Mouse (Mus musculus) embryo, embryonic 11.5 days (tissue): ENCODE measurements around the gene Pik3r6.

Experiments used
- DNase-seq: peaks from one replicate; pipeline ENCODE4 v3.0.0-alpha.2; 2012; ENCODE audit warnings: low read depth, low spot score

Pik3r6 gene

GRCm38 (mm10) chr11:68502902-68503629, at the start of gene Pik3r6:
Gene Pik3r6 (plus strand): TSS chr11:68503019.
- no peak for DNase-seq

- DNase-seq, result no peak
These were observed 49.5 kb upstream of the Pik3r6 start for GRCm38 (mm10) chr11:68453301-68453700.

DNA sequence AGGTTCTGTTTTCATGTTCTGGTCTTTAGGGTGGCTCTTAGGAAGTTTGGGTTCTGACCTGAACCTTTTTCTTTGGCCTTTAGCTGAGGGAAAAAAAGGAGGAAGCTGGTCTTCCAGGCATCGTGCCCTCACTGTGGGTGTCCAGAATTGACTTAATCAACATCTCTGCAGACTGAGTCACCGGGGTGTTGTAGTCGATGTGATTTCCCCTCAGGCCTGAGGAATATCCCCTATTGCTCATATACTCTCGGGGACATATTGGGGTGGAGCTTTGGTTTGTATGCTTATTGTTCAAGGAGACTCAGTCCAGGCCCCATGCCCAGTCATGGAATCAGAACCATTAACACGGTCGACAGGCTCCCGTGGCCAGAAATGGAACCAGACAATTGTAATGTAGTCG, 44.7 kb upstream of the Pik3r6 start:
- DNase-seq, result no peak

- DNase-seq, result no peak
These were observed 43.8 kb upstream of the Pik3r6 start for GRCm38 (mm10) chr11:68459021-68459420.

DNA sequence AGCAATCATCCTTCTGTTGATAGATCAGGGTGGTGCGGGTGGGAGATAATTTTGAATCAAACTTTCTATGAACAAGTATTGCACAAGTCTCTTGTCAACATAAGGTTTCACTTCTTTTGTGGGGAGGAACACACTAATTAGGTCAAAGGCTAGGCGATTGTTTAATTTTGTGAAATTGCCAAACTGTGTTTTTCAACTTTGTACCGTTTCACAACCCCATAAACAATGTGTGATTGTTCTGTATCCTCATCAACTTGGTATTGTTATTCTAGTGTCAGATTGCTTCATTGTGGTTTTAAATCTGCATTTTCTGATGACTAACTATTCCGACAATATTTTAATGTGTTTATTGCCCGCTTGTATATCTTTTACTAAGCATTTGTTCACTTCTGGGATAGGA, 43.3 kb upstream of the Pik3r6 start:
- no peak for DNase-seq

GRCm38 (mm10) chr11:68462716-68463115, 40.1 kb upstream of the Pik3r6 start:
- no peak for DNase-seq

DNA sequence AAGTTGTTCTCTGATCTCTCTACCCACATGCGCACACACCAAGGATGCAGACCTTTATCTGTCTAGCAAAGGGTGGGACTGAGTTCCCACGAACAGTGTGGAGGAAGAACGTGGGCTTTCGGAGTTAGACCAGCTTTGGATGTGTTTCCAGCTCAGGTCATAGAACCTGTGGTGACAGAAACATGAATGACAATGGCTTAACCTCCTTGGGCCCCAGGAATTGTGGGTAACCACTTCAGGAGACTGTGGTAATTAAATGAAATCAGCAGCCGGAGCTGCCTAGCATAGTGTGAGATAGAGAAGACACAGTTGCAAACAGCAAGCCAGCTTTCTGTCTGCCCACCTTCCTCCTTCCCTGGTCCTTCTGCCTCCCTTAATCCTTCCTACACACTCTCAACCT, 38.6 kb upstream of the Pik3r6 start:
- DNase-seq, result no peak

GRCm38 (mm10) chr11:68465090-68465489, 37.7 kb upstream of the Pik3r6 start:
- DNase-seq, result no peak

- DNase-seq, result no peak
These were observed 35.4 kb upstream of the Pik3r6 start for GRCm38 (mm10) chr11:68467441-68467840.

GRCm38 (mm10) chr11:68467962-68468612, 34.7 kb upstream of the Pik3r6 start:
- DNase-seq, result no peak

DNA sequence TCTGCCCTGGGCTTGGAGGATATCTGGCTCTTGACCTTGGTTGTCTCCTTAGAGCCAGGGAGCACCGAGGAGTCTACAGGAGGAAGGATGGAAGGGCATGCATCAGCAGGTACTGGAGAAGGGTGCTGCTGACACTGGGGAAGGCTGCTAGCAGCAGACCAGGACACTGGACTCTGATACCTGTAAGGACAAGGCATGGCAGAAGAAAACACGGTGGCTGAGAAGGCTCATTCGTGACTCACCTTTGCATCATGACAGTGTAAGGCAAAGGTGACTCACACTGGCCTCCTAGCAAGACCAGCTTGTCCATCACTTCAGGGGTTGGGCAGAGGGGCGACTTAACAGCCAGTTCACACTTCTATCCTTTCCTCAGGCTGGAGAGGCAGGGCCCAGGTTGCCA, 33.9 kb upstream of the Pik3r6 start:
- no peak for DNase-seq

GRCm38 (mm10) chr11:68472162-68472849, 30.5 kb upstream of the Pik3r6 start:
- no peak for DNase-seq

DNA sequence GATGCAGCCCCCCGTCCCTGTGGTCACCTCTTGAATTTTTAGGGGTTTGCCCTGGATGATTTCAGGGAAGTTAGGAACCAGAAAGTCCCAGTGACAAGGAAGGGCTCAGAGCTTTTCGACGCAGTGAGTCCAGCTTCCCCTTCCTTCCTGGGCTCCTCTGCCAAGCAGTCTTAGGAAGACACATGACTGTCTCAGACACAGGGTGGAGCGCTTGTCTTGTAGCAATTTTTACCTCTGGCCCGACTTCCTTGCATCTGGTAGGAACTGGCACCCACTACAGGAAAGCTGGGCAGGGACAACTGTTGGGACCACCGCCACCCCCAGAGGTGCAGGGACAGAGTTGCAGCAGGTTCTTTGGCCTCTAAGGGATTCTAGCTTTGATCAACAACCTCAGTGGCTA, 28.2 kb upstream of the Pik3r6 start:
- DNase-seq, result no peak

- no peak for DNase-seq
These were observed 27.1 kb upstream of the Pik3r6 start for GRCm38 (mm10) chr11:68475676-68476075.

- DNase-seq, result no peak
These were observed 25.2 kb upstream of the Pik3r6 start for GRCm38 (mm10) chr11:68477661-68478060.

DNA sequence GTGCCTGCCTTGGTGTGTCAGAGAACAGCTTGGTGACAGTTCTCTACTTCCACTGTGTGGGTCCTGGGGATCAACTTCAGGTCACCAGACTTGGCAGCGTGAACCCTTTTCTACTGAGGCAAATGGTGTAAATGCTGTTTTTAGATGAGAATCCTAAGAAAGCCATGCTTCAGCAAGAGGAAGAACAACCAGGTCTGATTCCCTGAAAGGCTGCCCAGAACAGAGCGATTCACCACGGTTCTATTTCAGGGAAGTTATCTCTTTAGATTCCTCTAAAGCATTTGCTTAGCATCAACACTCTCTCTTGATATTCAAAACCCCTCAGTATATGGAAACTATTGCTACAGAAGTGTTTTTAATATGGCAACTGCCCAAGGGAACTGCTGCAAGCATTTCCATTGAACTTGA, 24.2 kb upstream of the Pik3r6 start:
- no peak for DNase-seq

DNA sequence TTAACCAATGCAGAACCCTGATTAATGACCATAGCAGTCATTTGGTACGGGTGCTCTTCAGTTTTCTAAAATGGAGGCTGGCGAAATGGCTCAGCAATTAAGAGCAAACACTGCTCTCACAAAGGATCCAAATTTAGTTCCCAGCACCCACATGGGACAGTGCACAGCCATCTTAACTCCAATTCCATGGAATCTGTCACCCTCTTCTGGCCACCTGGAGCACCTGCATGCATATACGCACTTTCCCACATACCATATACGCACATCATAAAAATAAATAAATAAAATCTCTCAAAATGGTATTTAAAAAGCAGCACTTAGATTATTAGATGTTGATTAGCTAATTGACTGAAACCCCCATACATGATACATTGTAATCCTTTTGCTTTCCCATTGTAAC, 22.2 kb upstream of the Pik3r6 start:
- no peak for DNase-seq

- no peak for DNase-seq
These were observed 20.8 kb upstream of the Pik3r6 start for GRCm38 (mm10) chr11:68482001-68482400.

GRCm38 (mm10) chr11:68483213-68483612, 19.6 kb upstream of the Pik3r6 start:
- no peak for DNase-seq

GRCm38 (mm10) chr11:68484431-68484830, 18.4 kb upstream of the Pik3r6 start:
- no peak for DNase-seq

- DNase-seq, result peak; percentile 44
These were observed 17.4 kb upstream of the Pik3r6 start for GRCm38 (mm10) chr11:68485206-68485942.

DNA sequence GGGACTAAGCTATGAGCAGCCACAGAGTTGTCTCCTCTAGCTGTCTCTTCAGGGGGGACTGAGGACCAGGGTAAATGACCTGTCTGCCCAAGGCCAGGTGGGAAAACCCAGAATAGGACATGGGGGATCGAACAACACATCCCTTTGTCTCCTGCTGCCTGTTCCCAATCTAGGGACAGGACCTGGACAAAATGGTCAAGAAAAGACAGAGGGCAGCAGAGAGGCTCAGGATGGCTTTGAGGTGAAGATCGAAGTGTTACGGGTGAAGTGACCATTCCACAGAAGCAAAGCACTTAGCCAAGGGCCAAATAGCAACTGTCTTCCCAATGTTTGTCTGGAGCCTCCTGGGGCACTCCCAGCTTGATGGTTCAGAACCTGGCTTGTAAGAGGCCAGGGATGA, 16.7 kb upstream of the Pik3r6 start:
- DNase-seq, result no peak
